Mouse (Mus musculus): ENCODE measurements around the gene Mtor. TPM values are rescaled to one million over a fixed set of nuclear protein-coding genes. Genes with fewer than 3 reads are reported as not detected.

Gene Mtor
- total and polyA plus RNA-seq, 3 experiments = 10.5 to 28.6 (median 24.3) TPM

GRCm38 (mm10) chr4:148461772-148462171, 13.4 kb downstream of the Mtor start:
- Histone ChIP-seq H3K36me3 (replicated peaks in 1 of 2; ENCODE audit: control insufficient read depth in 1 of 2, insufficient read depth in 1 of 2, low read length in 1 of 2) (peaks cover 77 to 93% of the 10 kb centered on the region in 2 experiments), H3K9me3 (replicated peaks; ENCODE audit: low read length) (no peaks in the 10 kb centered on the region), H3K27ac (ENCODE audit: insufficient read depth, low read depth) (no peak overlapping the region), H3K4me1 (ENCODE audit: control insufficient read depth in 1 of 2, insufficient read depth in 2 of 2) (no peaks in the 10 kb centered on the region), H3K9ac (ENCODE audit: insufficient read depth, low read depth) (no peak overlapping the region), H3K4me3 (replicated peaks in 1 of 3; ENCODE audit: low read depth in 2 of 3, low read length in 2 of 3, poor library complexity in 1 of 3) (no peak overlapping the region), H3K79me2 (replicated peaks; ENCODE audit: control insufficient read depth, extremely low read depth, insufficient read depth, poor library complexity, severe bottlenecking) (no peaks in the 10 kb centered on the region), H3K27me3 (replicated peaks) (no peaks in the 10 kb centered on the region), H3K4me2 (ENCODE audit: insufficient read depth, low read depth, poor library complexity, severe bottlenecking) (no peak overlapping the region)
- TF ChIP-seq CTCF (conservative IDR thresholded peaks at IDR 0.05 in 1 of 2, IDR thresholded peaks at IDR 0.05 in 1 of 2; ENCODE audit: low read depth in 2 of 2, low read length in 2 of 2) (peak; percentile 17 to 22; a peak in 2 of 4 replicates), MAX (IDR thresholded peaks at IDR 0.05; ENCODE audit: low read length) (no peak)
- in situ Hi-C loops (cut with MboI; ENCODE audit: low pct_ligation_motif_present, low pct_unique_long_range_greater_than_20kb, low sequenced_read_pairs) = no loop called here
- dilution Hi-C loops (cut with MboI; ENCODE audit: extremely low pct_ligation_motif_present, extremely low pct_unique_long_range_greater_than_20kb, low sequenced_read_pairs) = no loop called here
- no peak for DNase-seq (ENCODE audit: extremely low read depth)

- dilution Hi-C loops (cut with MboI; ENCODE audit: extremely low pct_ligation_motif_present, extremely low pct_unique_long_range_greater_than_20kb, low sequenced_read_pairs) (no loop called here), in situ Hi-C loops (cut with MboI; ENCODE audit: low pct_ligation_motif_present, low pct_unique_long_range_greater_than_20kb, low sequenced_read_pairs) (no loop called here)
- Histone ChIP-seq H3K27ac (ENCODE audit: insufficient read depth, low read depth) (no peak overlapping the region), H3K4me1 (ENCODE audit: control insufficient read depth in 1 of 2, insufficient read depth in 2 of 2) (no peaks in the 10 kb centered on the region), H3K36me3 (replicated peaks in 1 of 2; ENCODE audit: control insufficient read depth in 1 of 2, insufficient read depth in 1 of 2, low read length in 1 of 2) (peaks cover 76 to 91% of the 10 kb centered on the region in 2 experiments), H3K4me2 (ENCODE audit: insufficient read depth, low read depth, poor library complexity, severe bottlenecking) (no peak overlapping the region), H3K27me3 (replicated peaks) (no peaks in the 10 kb centered on the region), H3K9me3 (replicated peaks; ENCODE audit: low read length) (no peaks in the 10 kb centered on the region), H3K4me3 (replicated peaks in 1 of 3; ENCODE audit: low read depth in 2 of 3, low read length in 2 of 3, poor library complexity in 1 of 3) (no peak overlapping the region), H3K79me2 (replicated peaks; ENCODE audit: control insufficient read depth, extremely low read depth, insufficient read depth, poor library complexity, severe bottlenecking) (no peaks in the 10 kb centered on the region), H3K9ac (ENCODE audit: insufficient read depth, low read depth) (no peak overlapping the region)
- no peak for DNase-seq (ENCODE audit: extremely low read depth)
- TF ChIP-seq PAX5 (IDR thresholded peaks at IDR 0.05; ENCODE audit: low read length) (no peak), TCF12 (IDR thresholded peaks at IDR 0.05; ENCODE audit: low read depth, low read length) (no peak), POLR2AphosphoS2 (IDR thresholded peaks at IDR 0.05; ENCODE audit: low read depth, low read length) (no peak), POLR2A (IDR thresholded peaks at IDR 0.05; ENCODE audit: low read depth, low read length) (no peak), ELF1 (IDR thresholded peaks at IDR 0.05; ENCODE audit: low read depth, low read length) (no peak), EP300 (IDR thresholded peaks at IDR 0.05; ENCODE audit: low read length) (no peak), MAX (IDR thresholded peaks at IDR 0.05; ENCODE audit: low read length) (no peak), UBTF (IDR thresholded peaks at IDR 0.05; ENCODE audit: low read depth, low read length) (no peak), CTCF (conservative IDR thresholded peaks at IDR 0.05 in 1 of 2, IDR thresholded peaks at IDR 0.05 in 1 of 2; ENCODE audit: low read depth in 2 of 2, low read length in 2 of 2) (no peak), BHLHE40 (IDR thresholded peaks at IDR 0.05; ENCODE audit: low read depth, low read length) (no peak), MXI1 (IDR thresholded peaks at IDR 0.05; ENCODE audit: low read depth, low read length) (no peak), ZMIZ1 (IDR thresholded peaks at IDR 0.05; ENCODE audit: low read depth, low read length) (no peak), KAT2A (IDR thresholded peaks at IDR 0.05; ENCODE audit: insufficient replicate concordance, low read length) (no peak), SMC3 (IDR thresholded peaks at IDR 0.05; ENCODE audit: low read depth, low read length) (no peak), USF2 (conservative IDR thresholded peaks at IDR 0.05; ENCODE audit: low read depth, low read length) (no peak), E2F4 (IDR thresholded peaks at IDR 0.05; ENCODE audit: insufficient replicate concordance, low read depth, low read length) (no peak), HCFC1 (IDR thresholded peaks at IDR 0.05; ENCODE audit: low read depth, low read length) (no peak), SIN3A (IDR thresholded peaks at IDR 0.05; ENCODE audit: low read length) (no peak)
These were observed 14.3 kb downstream of the Mtor start for GRCm38 (mm10) chr4:148462717-148463116.

All from CH12.LX (cell line).